Mouse (Mus musculus) ES-E14 (cell line): Measurements from ENCODE around the gene Csgalnact2.

ENCODE experiments used
- CHD2 ChIP-seq: IDR thresholded peaks from 2 replicates; pipeline ENCODE4 v1.6.1; 2014; ENCODE audit warnings: mild to moderate bottlenecking, low read depth, low read length, inconsistent platforms
- HCFC1 ChIP-seq: IDR thresholded peaks from 2 replicates; pipeline ENCODE4 v1.6.1; 2012; ENCODE audit warnings: low read length, inconsistent platforms, borderline replicate concordance; ENCODE audit not compliant: insufficient read depth
- MAFK ChIP-seq: IDR thresholded peaks from 2 replicates; pipeline ENCODE4 v1.6.1; 2014; ENCODE audit warnings: mild to moderate bottlenecking, low read depth, low read length, inconsistent platforms; ENCODE audit not compliant: insufficient read depth
- ZC3H11A ChIP-seq: IDR thresholded peaks from 2 replicates; pipeline ENCODE4 v1.6.1; 2012; ENCODE audit warnings: low read depth, mild to moderate bottlenecking, inconsistent platforms, low read length, borderline replicate concordance

DNA sequence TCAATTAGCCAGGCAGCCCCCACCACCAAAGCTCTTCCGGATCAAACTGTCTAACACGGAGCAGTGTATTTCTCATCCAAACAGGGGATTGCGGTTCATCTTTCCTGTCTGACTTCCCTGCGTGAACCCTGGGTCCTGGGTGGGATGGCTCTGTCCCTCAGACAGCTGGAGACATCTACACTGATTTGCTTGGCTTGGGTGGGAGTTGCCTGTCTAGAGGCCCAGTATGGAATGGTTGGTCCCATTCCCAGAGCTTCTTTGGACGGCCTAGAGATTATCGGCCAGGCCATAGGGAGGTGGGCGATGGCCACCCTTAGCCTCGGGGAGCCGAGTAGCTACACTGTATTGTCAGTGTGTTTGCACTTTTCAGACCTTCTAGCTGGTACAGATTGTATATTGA is 48.1 kb downstream of the Csgalnact2 start:
- TF ChIP-seq MAFK (no peak), CHD2 (no peak), ZC3H11A (no peak), HCFC1 (no peak)
